Mouse (Mus musculus) limb, embryonic 11.5 days (tissue): ENCODE results near the gene Rnd2. TPM values are rescaled to one million over a fixed set of nuclear protein-coding genes. Genes with fewer than 3 reads are reported as not detected.
"Not testable (repeated sequence)": the region's sequence is repeated elsewhere in the genome, so short reads cannot be mapped to it uniquely, and the experiment has no call there.

Experiments
- ATAC-seq: fragments of 200-750 bp; cut with Nextera tagmentation; 2 replicates; pipeline ENCODE4 v1.8.0; 2017; ENCODE audit warnings: low read depth; ENCODE audit not compliant: insufficient number of reproducible peaks, low FRiP score, low TSS enrichment
- DNase-seq: peaks from one replicate; pipeline ENCODE4 v3.0.0-alpha.2; 2015; ENCODE audit warnings: low spot score
- H3K27ac ChIP-seq: fragments of 300-500 bp; sonication (generic); replicated peaks from 2 replicates; pipeline ENCODE4 v1.5.1; 2014; ENCODE audit warnings: low read depth, mild to moderate bottlenecking, low read length
- H3K27me3 ChIP-seq: fragments of 300-500 bp; sonication (generic); 2 replicates; pipeline ENCODE4 v1.6.1; 2014; ENCODE audit warnings: mild to moderate bottlenecking, low read length, mixed read lengths; ENCODE audit not compliant: control insufficient read depth, insufficient read depth
- H3K36me3 ChIP-seq: fragments of 300-500 bp; sonication (generic); 2 replicates; pipeline ENCODE4 v1.6.1; 2014; ENCODE audit warnings: mild to moderate bottlenecking, low read length, moderate library complexity, mixed read lengths; ENCODE audit not compliant: control insufficient read depth, insufficient read depth
- H3K4me1 ChIP-seq: fragments of 300-500 bp; sonication (generic); 2 replicates; pipeline ENCODE4 v1.6.1; 2014; ENCODE audit warnings: low read length, mixed read lengths; ENCODE audit not compliant: control insufficient read depth, insufficient read depth
- H3K4me2 ChIP-seq: fragments of 300-500 bp; sonication (generic); 2 replicates; pipeline ENCODE4 v1.6.1; 2014; ENCODE audit warnings: low read depth, mild to moderate bottlenecking, moderate library complexity; ENCODE audit not compliant: severe bottlenecking
- H3K4me3 ChIP-seq: fragments of 300-500 bp; sonication (generic); 2 replicates; pipeline ENCODE4 v1.5.1; 2014; ENCODE audit warnings: low read depth, low read length
- H3K9ac ChIP-seq: fragments of 300-500 bp; sonication (generic); 2 replicates; pipeline ENCODE4 v1.6.1; 2014; ENCODE audit warnings: mild to moderate bottlenecking, low read length
- H3K9me3 ChIP-seq: fragments of 300-500 bp; sonication (generic); 2 replicates; pipeline ENCODE4 v1.6.1; 2016; ENCODE audit warnings: low read length; ENCODE audit not compliant: control insufficient read depth
- WGBS: fragments of 180-500 bp; shearing (Covaris S2); extraction: QIAGEN DNeasy Blood & Tissue Kit; methylation state at CpG from one replicate; pipeline ENCODE4 v1.1.7; 2014; 5-methylcytosine and 5-hydroxymethylcytosine counted together
- polyA plus RNA-seq: library from polyadenylated mRNA; unstranded; fragments of >200 nt; fragmentation: Nextera tagmentation; extraction: Ambion mirVana; gene quantifications from 2 replicates; pipeline ENCODE4 v1.2.1, GENCODE M21; 2014

The Rnd2 gene
- polyA plus RNA-seq, 1 experiment from 2014 or later: 4.8 TPM

DNA sequence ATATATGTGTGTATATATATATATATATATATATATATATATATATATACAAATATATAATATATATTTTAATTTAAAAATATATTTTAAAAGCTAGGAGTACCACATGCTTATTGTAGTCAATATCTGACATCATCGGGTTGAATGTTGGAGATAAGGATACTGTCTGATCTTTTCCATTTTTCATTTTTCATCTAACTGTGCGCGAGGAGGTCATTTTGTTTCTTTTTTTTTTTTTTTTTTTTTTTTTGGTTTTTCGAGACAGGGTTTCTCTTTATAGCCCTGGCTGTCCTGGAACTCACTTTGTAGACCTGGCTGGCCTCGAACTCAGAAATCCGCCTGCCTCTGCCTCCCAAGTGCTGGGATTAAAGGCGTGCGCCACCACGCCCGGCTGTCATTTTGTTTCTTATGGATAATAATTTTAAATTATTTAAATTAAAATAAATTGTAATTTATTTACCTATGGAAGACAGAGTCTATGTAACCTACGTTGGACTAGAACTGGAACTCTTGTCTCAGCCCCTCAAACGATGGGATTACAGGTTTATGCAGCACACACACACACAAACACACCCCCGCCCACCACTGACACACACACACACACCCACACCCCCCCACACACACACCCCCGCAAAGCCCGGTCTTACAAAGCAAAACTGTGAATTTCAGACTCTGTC is 23.2 kb upstream of the Rnd2 start:
- Histone ChIP-seq H3K4me2 (peak overlapping the region; percentile 24; the same call in 1 of the 2 replicates), H3K4me3 (0 out of 2 replicates have a peak overlapping the region, but pooled peaks have one; percentile 12), H3K36me3 (peaks cover 21% of the 10 kb centered on the region)
- not testable (repeated sequence) for H3K9ac ChIP-seq, DNase-seq, H3K27ac ChIP-seq, H3K9me3 ChIP-seq, H3K4me1 ChIP-seq, H3K27me3 ChIP-seq
- ATAC-seq: peak; percentile 51; the same call in 1 of the 2 replicates
- WGBS: 38% methylated on average over 14 of the region's 15 CpGs

- no peaks in the 10 kb centered on the region for H3K27me3 ChIP-seq
- H3K9me3 ChIP-seq: no peaks in the 10 kb centered on the region
- H3K27ac ChIP-seq: peak within 1 kb of the TSS; percentile 86
- H3K4me1 ChIP-seq: peaks cover 10% of the 10 kb centered on the region; the same call in 1 of the 2 replicates
- peaks cover 21% of the 10 kb centered on the region for H3K36me3 ChIP-seq
- ATAC-seq (peak; percentile 98), DNase-seq (peak; percentile 99)
- peak within 1 kb of the TSS; percentile 95 for H3K4me2 ChIP-seq
- H3K4me3 ChIP-seq: peak within 1 kb of the TSS; percentile 87
- peak within 1 kb of the TSS; percentile 93 for H3K9ac ChIP-seq
- 0% methylated on average over 42 of the region's 42 CpGs for WGBS
These were observed 22.6 kb upstream of the Rnd2 start, which contains the start of gene Rpl27 for GRCm38 (mm10) chr11:101442127-101442693. Gene Rpl27, plus strand, starts transcription at chr11:101442298.

GRCm38 (mm10) chr11:101442760-101443159 is 22.0 kb upstream of the Rnd2 start:
- DNase-seq (no peak), ATAC-seq (no peak)
- WGBS: under 1% methylated on average over 14 of the region's 14 CpGs
- Histone ChIP-seq H3K9ac (peak overlapping the region; percentile 93), H3K4me3 (peak overlapping the region; percentile 87), H3K27me3 (no peaks in the 10 kb centered on the region), H3K4me2 (peak overlapping the region; percentile 95), H3K36me3 (peaks cover 21% of the 10 kb centered on the region), H3K9me3 (no peaks in the 10 kb centered on the region), H3K27ac (peak overlapping the region; percentile 86), H3K4me1 (peaks cover 10% of the 10 kb centered on the region; the same call in 1 of the 2 replicates)

DNA sequence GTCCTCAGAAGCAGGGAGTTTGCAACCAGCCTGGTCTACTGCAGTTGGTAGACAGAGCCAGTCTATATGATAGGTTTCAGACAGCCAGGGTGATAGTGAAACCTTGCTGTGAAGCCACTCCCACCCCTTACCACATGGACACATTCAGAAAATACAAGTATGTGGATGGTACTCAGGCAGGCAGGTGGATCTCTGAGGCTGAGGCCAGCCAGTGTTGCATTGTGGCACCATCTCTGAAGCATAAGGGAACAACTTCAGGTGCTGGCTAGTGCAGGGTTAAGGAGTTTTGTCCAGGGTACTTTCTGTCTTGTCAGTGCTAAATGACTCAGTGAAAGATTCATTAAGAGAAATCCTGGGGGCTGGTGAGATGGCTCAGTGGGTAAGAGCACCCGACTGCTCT is 18.5 kb upstream of the Rnd2 start:
- peaks cover 10% of the 10 kb centered on the region; the same call in 1 of the 2 replicates for H3K4me1 ChIP-seq
- no peak overlapping the region for H3K4me3 ChIP-seq
- WGBS: 93% methylated on average over 1 of the region's 1 CpGs
- no peaks in the 10 kb centered on the region for H3K9me3 ChIP-seq
- H3K27ac ChIP-seq: no peak overlapping the region
- no peaks in the 10 kb centered on the region for H3K27me3 ChIP-seq
- H3K4me2 ChIP-seq: no peak overlapping the region
- peaks cover 21% of the 10 kb centered on the region for H3K36me3 ChIP-seq
- no peak for DNase-seq
- H3K9ac ChIP-seq: no peak overlapping the region
- ATAC-seq: no peak

DNA sequence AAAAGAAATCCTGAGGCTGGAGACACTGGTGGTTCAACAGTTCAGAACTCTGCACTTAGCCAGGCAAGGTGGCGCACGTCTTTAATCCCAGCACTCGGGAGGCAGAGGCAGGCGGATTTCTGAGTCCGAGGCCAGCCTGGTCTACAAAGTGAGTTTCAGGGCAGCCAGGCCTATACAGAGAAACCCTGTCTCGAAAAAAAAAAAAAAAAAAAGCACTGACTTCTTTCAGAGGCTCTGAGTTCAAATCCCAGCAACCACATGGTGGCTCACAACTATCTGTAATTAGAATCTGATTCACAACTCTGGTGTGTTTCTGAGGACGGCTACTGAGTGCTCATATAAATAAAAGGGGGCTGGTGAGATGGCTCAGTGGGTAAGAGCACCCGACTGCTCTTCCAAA is 17.9 kb upstream of the Rnd2 start:
- ATAC-seq, H3K9me3 ChIP-seq, H3K9ac ChIP-seq, H3K4me1 ChIP-seq, H3K27me3 ChIP-seq, H3K27ac ChIP-seq, H3K4me3 ChIP-seq, H3K4me2 ChIP-seq, DNase-seq: not testable (repeated sequence)
- peaks cover 21% of the 10 kb centered on the region for H3K36me3 ChIP-seq
- 92% methylated on average over 8 of the region's 8 CpGs for WGBS

- ATAC-seq (no peak), DNase-seq (no peak)
- WGBS: 84% methylated on average over 5 of the region's 5 CpGs
- Histone ChIP-seq H3K9me3 (no peaks in the 10 kb centered on the region), H3K4me3 (no peak overlapping the region), H3K27me3 (no peaks in the 10 kb centered on the region), H3K4me1 (peaks cover 10% of the 10 kb centered on the region; the same call in 1 of the 2 replicates), H3K4me2 (no peak overlapping the region; the same call in 1 of the 2 replicates), H3K36me3 (peaks cover 21% of the 10 kb centered on the region), H3K9ac (no peak overlapping the region), H3K27ac (no peak overlapping the region)
These were observed 17.0 kb upstream of the Rnd2 start for GRCm38 (mm10) chr11:101447786-101448185.

- H3K4me2 ChIP-seq: peak within 1 kb of the TSS; percentile 33
- H3K4me1 ChIP-seq: peaks cover 6% of the 10 kb centered on the region; the same call in 1 of the 2 replicates
- no peak within 1 kb of the TSS; the same call in 1 of the 2 replicates for H3K27ac ChIP-seq
- H3K36me3 ChIP-seq: peaks cover 21% of the 10 kb centered on the region
- H3K27me3 ChIP-seq: no peaks in the 10 kb centered on the region
- no peaks in the 10 kb centered on the region for H3K9me3 ChIP-seq
- 23% methylated on average over 10 of the region's 10 CpGs for WGBS
- peak within 1 kb of the TSS; percentile 30; the same call in 1 of the 2 replicates for H3K9ac ChIP-seq
- DNase-seq (peak; percentile 52), ATAC-seq (no peak)
- peak within 1 kb of the TSS; percentile 23 for H3K4me3 ChIP-seq
These were observed 16.5 kb upstream of the Rnd2 start, which contains the start of gene Ifi35 for GRCm38 (mm10) chr11:101448274-101448746. Gene Ifi35, plus strand, starts transcription at chr11:101448407.

GRCm38 (mm10) chr11:101448899-101449298 is 15.9 kb upstream of the Rnd2 start:
- no peak overlapping the region for H3K27ac ChIP-seq
- H3K4me2 ChIP-seq: no peak overlapping the region
- H3K9me3 ChIP-seq: no peaks in the 10 kb centered on the region
- 85% methylated on average over 4 of the region's 4 CpGs for WGBS
- H3K4me1 ChIP-seq: peaks cover under 1% of the 10 kb centered on the region; the same call in 1 of the 2 replicates
- DNase-seq (no peak), ATAC-seq (no peak)
- H3K27me3 ChIP-seq: no peaks in the 10 kb centered on the region
- no peak overlapping the region for H3K4me3 ChIP-seq
- peaks cover 16% of the 10 kb centered on the region for H3K36me3 ChIP-seq
- H3K9ac ChIP-seq: no peak overlapping the region
